Mouse (Mus musculus) adipocyte (in vitro differentiated cells): Measurements from ENCODE around the gene Id3.
"Not testable (repeated sequence)": the region's sequence is repeated elsewhere in the genome, so short reads cannot be mapped to it uniquely, and the experiment has no call there.

Source experiments
- DNase-seq: peaks from one replicate; pipeline ENCODE4 v3.0.0-alpha.2; 2016; ENCODE audit warnings: low spot score

The Id3 gene

GRCm38 (mm10) chr4:136143193-136143976, at the start of gene Id3:
Gene Id3, plus strand, starts transcription at chr4:136143497.
- peak; percentile 95 for DNase-seq

DNA sequence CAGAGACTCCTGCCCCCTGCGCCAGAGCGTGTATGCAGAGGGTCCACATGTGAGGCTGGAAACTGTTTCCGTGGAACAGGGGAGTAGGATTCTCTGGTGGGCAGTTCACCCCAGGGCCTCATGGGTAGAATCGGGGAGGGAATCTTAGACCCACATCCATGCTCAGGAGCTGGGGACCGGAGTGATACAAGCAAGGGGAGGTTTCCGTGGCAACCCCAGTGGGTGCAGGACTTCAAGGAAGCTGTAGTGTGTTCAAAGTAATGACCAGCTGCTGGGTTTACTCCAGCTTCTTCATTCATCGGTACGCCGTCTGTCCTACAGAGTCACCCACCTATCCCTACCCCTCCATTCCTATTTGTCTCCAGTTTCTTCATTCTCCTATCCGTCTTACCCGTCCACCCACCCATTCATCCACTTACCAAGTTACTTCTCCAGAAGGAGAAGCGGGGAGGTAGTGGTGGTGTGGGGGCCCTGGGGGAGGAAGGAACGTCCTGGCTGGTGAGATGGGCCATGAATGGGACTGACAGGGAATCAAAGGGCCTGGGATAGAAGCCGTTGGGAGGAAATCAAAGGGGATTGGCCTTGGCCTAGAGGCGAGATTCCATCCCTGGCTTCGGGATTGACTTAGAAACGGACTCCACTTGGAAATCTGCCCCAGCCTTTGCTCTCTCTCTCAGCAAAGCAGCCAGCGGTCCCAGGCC, 48.6 kb upstream of the Id3 start:
- DNase-seq, result no peak

DNA sequence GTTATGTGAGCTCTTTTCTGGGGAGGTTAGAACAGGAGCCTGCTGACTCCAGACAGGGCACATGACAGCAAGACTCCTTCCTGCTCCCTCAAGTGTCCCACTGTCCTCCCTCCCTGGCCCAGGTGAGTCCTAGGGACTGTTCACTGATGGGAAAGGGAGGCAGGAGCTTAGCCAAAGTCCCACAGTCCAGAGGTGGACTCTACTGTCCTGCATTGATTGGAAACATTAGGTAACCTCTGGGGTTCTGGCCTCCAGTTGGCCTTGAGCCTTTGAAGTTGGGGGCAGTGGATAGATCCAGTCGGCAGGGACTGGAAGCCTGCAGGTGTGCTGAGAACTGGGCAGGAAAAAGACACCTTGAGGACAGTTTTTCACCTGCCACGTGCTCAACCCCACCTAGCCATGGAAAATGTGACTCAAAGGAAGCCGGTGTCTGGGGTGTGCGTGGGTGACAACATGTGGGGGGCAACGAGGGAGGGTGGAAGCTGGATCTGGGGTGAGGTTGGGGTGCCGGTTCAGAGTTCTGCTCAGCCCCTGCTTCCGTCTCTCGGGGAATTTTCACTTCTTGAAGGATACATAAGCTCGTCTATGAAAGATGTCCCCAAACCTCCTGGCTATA, 47.7 kb upstream of the Id3 start:
- DNase-seq, result no peak

- no peak for DNase-seq
Observed at GRCm38 (mm10) chr4:136096446-136097113, 46.7 kb upstream of the Id3 start.

DNA sequence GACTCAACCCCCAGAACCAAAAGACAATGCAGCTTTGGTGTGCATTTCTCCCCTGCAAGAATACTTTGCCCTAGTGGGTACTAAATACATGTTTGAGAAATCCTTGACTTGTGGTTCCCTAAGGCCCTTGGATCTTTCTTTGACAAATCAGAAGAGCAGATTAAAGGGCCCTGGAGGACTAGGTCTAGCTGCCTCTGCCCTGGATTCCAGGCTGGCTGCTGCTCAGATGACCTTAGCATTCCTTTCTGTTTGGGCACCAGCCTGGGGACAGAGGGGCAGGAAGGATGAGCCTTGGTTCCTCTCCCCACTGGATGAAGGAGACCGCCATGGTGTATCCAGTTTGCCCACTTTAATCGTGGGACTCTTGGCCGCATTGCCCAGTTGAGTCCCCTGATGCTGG, 44.9 kb upstream of the Id3 start:
- peak; percentile 66 for DNase-seq

GRCm38 (mm10) chr4:136100396-136101070, 42.8 kb upstream of the Id3 start:
- DNase-seq, result no peak

DNA sequence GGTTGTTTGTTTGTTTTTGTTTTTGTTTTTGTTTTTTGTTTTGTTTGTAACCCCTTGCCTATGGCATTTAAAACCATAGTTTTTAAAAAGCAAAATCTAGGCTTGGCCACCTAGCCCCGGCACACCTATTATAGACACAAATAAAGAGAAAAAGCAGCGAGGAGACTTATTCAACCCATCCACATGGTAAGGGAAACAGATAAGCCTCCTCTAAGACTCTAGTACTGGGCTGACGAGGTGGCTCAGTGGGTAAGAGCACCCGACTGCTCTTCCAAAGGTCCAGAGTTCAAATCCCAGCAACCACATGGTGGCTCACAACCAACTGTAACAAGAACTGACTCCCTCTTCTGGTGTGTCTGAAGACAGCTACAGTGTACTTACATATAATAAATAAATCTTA, 41.5 kb upstream of the Id3 start:
- not testable (repeated sequence) for DNase-seq

GRCm38 (mm10) chr4:136104590-136105337, 38.5 kb upstream of the Id3 start:
- DNase-seq, result peak; percentile 48

- DNase-seq, result no peak
Observed at GRCm38 (mm10) chr4:136106880-136107301, 36.4 kb upstream of the Id3 start.

DNA sequence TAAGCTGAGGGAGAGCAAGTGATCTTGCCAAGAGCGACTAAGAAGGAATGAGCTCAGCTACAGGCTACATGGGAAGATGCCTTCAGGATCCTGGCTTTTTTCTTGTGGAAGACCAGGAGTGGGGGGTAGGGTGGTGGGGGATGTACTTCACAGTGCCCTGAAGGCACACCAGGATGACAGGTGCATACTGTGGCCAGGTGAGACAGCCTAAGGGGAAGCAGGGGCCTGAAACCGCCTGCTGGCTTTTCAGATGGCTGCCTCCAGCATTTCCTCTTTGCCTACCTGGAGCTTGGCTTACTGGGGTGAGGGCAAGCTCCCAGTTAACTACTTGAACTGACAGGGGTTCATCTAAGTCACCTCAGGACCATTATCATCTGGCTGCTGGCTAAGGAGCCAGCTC, 34.1 kb upstream of the Id3 start:
- DNase-seq, result no peak

- DNase-seq, result peak; percentile 46
Observed at GRCm38 (mm10) chr4:136109941-136110900, 33.1 kb upstream of the Id3 start.

DNA sequence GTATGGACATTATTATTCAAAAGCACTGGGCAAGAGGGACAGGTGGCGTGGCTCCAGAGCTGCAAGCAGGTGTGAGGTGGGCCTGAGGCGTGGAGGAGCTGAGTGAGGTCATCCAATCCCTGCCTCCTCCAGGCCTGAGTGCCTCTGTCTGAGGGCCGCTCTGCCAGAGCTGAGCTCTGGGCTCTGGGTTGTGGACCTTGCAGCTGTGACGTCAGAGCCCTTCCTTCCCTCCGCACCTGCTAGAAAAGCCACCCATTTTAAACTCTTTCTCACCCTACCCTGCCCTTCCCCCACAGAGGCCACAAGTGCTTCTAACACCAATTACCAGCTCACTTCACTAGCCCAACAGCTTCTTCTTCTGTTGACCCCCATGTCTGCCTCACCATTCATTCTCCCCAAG, 31.0 kb upstream of the Id3 start:
- DNase-seq, result no peak

DNA sequence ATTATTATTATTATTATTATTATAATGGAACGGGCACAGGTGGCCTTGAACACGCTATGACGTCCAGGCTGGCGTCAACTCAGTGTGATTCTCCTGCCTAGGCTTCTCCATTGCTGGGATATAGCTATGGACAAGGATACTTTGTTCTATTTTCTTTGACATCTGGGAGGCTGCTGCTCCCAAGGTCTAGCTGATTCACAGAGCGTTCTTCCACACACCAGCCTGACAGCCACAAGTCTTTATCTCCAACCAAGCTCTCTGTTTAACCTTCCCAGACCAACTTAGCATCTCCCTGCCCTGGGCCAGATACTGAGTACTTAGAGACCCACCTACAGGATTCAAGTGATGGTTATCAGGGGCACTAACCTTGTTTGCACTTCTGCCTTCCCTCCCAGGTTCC, 28.6 kb upstream of the Id3 start:
- DNase-seq, result no peak

- DNase-seq, result peak; percentile 86
Observed at GRCm38 (mm10) chr4:136117022-136117421, 26.3 kb upstream of the Id3 start.

DNA sequence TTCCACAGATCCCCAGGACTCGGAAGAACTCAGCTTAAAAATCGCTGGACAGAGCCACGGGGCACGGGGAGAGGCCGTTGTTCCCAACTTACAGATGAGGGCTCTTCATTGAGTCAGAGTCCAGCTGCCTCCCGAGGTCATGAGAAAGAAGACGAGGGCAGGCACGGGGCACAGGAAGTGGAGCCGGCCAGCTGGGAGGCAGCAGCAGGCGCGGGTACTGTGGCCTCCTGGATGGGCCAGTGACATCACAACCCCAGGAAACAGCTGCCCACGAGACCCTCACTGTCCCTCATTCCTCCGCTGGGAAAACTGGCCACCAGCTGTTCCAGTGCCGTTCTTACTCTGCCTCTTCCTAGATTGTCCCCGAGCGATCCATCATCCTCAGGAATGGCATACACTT, 23.3 kb upstream of the Id3 start:
- no peak for DNase-seq

DNA sequence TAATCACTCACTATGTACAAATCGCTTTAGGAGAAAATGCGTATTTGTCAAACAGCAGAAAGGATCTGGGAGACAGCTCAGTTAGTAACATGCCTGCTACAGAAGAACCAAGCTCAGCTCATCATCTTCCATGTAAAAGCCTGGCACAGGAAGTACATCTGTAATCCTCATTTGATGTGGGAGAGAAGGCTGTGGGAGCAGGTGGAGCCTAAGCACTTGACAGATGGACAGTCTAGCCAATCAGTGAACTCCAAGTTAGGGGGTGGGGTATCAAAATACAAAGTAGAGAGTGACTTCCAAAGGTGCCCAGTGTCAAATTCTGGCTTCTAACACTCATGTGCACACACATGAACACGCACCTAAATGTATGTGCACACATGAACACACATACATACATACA, 22.1 kb upstream of the Id3 start:
- no peak for DNase-seq

DNA sequence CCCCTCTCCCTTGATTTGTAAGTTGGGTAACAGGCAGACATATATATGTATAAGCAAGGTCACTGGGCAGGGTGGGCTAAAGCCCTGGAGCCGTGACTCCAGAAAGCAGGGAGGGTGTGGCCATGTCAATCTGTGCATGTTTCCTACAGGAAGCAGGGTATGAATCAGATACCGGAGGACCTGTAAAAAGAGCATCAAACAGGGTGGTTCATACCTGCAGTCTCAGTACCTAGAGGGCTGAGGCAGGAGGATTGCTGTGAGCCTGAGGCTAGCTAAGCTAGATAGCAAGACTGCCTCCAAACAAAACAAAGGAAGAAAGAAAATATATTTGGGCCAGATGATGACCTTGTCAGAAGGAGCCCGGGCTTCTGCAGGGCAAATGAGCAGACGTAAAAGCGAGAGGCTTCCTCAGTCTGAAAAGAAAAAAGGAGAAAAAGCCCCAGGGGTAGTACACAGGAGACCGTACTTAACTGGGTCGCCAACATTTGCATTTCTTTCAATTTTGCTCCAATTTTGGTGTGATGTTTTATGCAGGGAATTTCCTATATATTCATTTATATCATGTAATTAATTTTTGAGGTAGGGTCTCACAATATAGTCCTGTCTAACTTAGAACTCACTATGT, 21.3 kb upstream of the Id3 start:
- DNase-seq, result no peak

DNA sequence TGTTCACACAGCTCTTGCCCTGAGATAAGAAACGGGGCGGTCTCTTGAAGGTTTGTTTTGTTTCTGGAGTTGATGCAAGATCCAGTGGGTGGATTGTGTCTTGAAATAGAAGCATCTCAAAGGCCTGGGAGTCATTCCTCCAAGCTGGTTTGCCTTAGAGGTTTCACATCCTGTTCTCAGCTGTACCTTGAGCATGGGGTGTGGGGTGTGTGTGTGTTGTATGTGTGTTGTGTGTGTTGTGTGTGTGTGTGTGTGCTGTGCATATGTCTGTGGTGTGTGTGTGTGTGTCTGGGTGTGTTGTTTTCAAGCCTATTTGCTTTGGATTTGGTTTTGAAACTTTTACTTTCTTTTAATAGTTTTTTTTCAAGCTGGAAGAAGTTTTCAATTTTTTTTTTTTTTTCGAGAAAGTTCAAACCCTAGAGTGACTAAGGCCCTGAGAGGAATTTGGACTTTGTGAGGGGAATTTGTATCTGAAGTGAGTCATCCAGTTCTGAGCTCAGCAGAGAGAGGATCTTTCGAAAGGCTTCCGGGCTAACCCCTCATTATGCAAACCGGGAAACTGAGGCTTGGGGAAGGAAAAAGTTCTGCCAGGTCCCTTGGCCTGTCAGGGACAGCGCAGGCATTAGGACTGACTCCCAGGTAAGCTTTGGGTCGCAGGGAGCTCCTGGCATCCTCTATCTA, 20.0 kb upstream of the Id3 start:
- peak; percentile 60 for DNase-seq

DNA sequence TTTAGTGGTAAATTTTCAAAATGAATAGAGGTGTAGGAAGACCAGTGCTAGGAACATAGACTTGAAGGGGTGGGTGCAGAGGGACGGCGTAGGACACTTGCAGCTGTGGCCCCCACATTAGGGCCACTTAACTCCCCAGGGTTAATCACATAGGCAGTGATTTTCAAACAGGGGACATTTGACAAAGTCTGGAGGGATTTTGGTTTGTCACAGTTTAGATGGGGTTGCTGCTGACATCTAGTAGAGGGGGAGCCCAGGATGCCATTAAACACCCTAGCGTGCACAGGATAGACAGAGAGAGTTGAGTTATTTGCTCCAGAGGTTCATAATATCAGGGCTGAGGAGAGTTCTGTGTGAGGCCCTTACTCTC, 19.5 kb upstream of the Id3 start:
- DNase-seq, result no peak
